Mouse (Mus musculus) bone marrow macrophage, adult 2 months (primary cell): ENCODE results near the gene Olfr1396.

Experiments used
- CTCF ChIP-seq: IDR thresholded peaks from 2 replicates; pipeline ENCODE4 v1.5.1; 2012; ENCODE audit warnings: low read depth, mild to moderate bottlenecking, low read length, moderate library complexity
- POLR2A ChIP-seq: IDR thresholded peaks from 2 replicates; pipeline ENCODE4 v1.6.1; 2012; ENCODE audit warnings: mild to moderate bottlenecking, low read depth, low read length, borderline replicate concordance

- TF ChIP-seq POLR2A (no peak), CTCF (no peak)
Measured at GRCm38 (mm10) chr11:49080636-49081035, 34.0 kb downstream of the Olfr1396 start.
